Comparison of ENCODE assay signal across 9 mouse cellular contexts in the genomic region with DNA sequence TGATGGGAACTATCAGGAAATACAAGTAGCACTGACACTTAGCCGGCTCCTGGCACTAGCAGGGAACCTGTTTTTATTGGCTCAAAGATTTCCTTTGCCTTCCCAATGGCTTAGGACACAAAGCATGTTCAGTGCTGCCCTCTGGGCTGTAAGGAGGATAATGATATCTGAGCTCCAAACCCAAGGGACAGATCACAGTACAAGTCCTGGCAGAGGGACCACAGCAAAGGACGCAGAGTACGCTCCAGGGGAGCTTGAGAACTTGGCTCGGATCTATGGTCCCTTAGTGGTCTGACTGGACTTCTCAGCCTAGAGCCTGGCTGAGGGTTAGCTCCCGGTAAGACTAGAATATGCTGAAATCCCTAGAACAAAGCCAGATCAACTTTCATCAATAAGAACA.
DNase-seq lines count a peak whose midpoint lies in the region; ATAC-seq and TF ChIP-seq lines count a peak whose summit lies in the region.
"Had no signal": no experiment of that assay in that cellular context is flagged by ENCODE, and none has a peak within 500 bp of the region (broad histone marks: within the 10 kb centered on the region; RNA-seq: fewer than 3 reads in every experiment).

No protein-coding gene starts in this region.

- no peaks in the 10 kb centered on the region for H3K36me3 ChIP-seq in intestine, postnatal 0 days (ENCODE audit: control insufficient read depth, insufficient read depth)
- no peaks in the 10 kb centered on the region for H3K36me3 ChIP-seq in intestine, embryonic 15.5 days

- no peaks in the 10 kb centered on the region for H3K4me1 ChIP-seq in intestine, postnatal 0 days (replicated peaks; ENCODE audit: control insufficient read depth, insufficient read depth, low read length)
- H3K4me1 ChIP-seq in intestine, embryonic 15.5 days (replicated peaks): no peaks in the 10 kb centered on the region

- no peak overlapping the region for H3K9ac ChIP-seq in intestine, postnatal 0 days (ENCODE audit: low read depth, low read length)
- H3K9ac ChIP-seq in intestine, embryonic 15.5 days: no peak overlapping the region

- intact Hi-C loops in heart, postnatal 14 days (cut with DNase I): no loop called here

- no peak overlapping the region for H3K4me2 ChIP-seq in intestine, postnatal 0 days (replicated peaks; ENCODE audit: low read depth)
- H3K4me2 ChIP-seq in intestine, embryonic 15.5 days (replicated peaks): no peak overlapping the region

- peak; percentile 19 for DNase-seq in testis, postnatal 14 days (ENCODE audit: low spot score)
- no peak for DNase-seq in testis, postnatal 10 days (ENCODE audit: low spot score)
- peak; percentile 24 to 36 for DNase-seq in heart, postnatal 14 days
- DNase-seq in thymus, postnatal 25 days: no peak
- DNase-seq: thymus, postnatal 4 days had no signal

- ATAC-seq in intestine, postnatal 0 days: no peak
- no peak for ATAC-seq in intestine, embryonic 15.5 days
- no peak for ATAC-seq in megakaryocyte-erythroid progenitor cell, adult 5-6 weeks (replicated peaks; ENCODE audit: low FRiP score, low TSS enrichment, poor library complexity, severe bottlenecking)
- ATAC-seq: forebrain, embryonic 16.5 days had no signal

- no peaks in the 10 kb centered on the region for H3K9me3 ChIP-seq in intestine, postnatal 0 days (ENCODE audit: control insufficient read depth)
- H3K9me3 ChIP-seq in intestine, embryonic 15.5 days: no peaks in the 10 kb centered on the region

- peak; percentile 52 for TF ChIP-seq CTCF in intestine, postnatal 0 days (IDR thresholded peaks at IDR 0.05; ENCODE audit: low read depth)

- no peak overlapping the region for H3K27ac ChIP-seq in intestine, postnatal 0 days (ENCODE audit: low read depth, low read length)
- H3K27ac ChIP-seq in intestine, embryonic 15.5 days: no peak overlapping the region

- no peaks in the 10 kb centered on the region for H3K27me3 ChIP-seq in intestine, postnatal 0 days (replicated peaks; ENCODE audit: control insufficient read depth, insufficient read depth, low read length)
- H3K27me3 ChIP-seq in intestine, embryonic 15.5 days (replicated peaks): no peaks in the 10 kb centered on the region

- H3K4me3 ChIP-seq in intestine, postnatal 0 days (ENCODE audit: low read depth, low read length): no peak overlapping the region
- H3K4me3 ChIP-seq in intestine, embryonic 15.5 days (replicated peaks): no peak overlapping the region

- 70% methylated on average over 5 of the region's 5 CpGs for WGBS in intestine, postnatal 0 days
- WGBS in intestine, embryonic 15.5 days: 68% methylated on average over 5 of the region's 5 CpGs

Comparison
In these comparisons a context has a peak if more than half of its experiments do, and no peak if none do; other contexts are left out.
1. DNase-seq: peak in testis, postnatal 14 days (single experiment) and heart, postnatal 14 days (2 of 2); none in testis, postnatal 10 days (single experiment) and thymus, postnatal 25 days (single experiment).